Mouse (Mus musculus): ENCODE data around the gene Fam78b.

DNA sequence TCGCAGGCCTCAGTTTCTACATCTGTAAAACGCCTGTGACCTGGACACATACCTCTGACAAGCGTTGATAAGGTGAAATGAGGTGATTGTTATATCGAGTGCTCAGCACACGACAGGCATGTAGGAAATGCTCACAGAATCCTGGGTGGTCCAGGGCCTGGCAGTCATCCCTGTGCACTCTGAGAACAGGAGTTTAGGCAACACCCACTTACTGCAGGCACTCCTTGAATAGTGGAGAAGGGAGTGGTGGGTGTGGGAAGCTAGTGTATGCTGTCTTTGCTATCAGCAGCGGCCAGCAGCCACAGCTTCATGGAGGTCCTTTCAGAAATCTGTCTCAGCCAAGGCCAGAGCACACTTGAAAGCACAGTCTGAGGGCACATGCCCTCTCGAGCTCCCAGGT is 52.8 kb downstream of the Fam78b start:
- TF ChIP-seq EP300 (IDR thresholded peaks at IDR 0.05; ENCODE audit: low read depth) (no peak), CTCF (IDR thresholded peaks at IDR 0.05; ENCODE audit: low read depth) (no peak)
